Mouse (Mus musculus): ENCODE data around the gene Lhpp.

GRCm38 (mm10) chr7:132568817-132569216, 41.6 kb upstream of the Lhpp start:
- no peak for TF ChIP-seq POLR2A (IDR thresholded peaks at IDR 0.05; ENCODE audit: insufficient read depth, low read depth, low read length)
- TF ChIP-seq CTCF (IDR thresholded peaks at IDR 0.05; ENCODE audit: insufficient read depth, low read depth, low read length) = no peak
